Mouse (Mus musculus) heart, adult 2 months (tissue): Measurements from ENCODE around the gene Krtap31-2.

Experiments used
- CTCF ChIP-seq: fragments of 200-600 bp; IDR thresholded peaks from 2 replicates; pipeline ENCODE4 v1.8.1; 2022; ENCODE audit warnings: antibody characterized with exemption, mild to moderate bottlenecking, moderate library complexity
- EP300 ChIP-seq: fragments of 200-500 bp; IDR thresholded peaks from 2 replicates; pipeline ENCODE4 v1.6.1; 2011; ENCODE audit warnings: low read depth, low read length, control low read depth; ENCODE audit not compliant: insufficient read depth
- POLR2A ChIP-seq: fragments of 200-500 bp; IDR thresholded peaks from 2 replicates; pipeline ENCODE4 v1.6.1; 2011; ENCODE audit warnings: mild to moderate bottlenecking, low read depth, low read length, control low read depth; ENCODE audit not compliant: insufficient read depth

DNA sequence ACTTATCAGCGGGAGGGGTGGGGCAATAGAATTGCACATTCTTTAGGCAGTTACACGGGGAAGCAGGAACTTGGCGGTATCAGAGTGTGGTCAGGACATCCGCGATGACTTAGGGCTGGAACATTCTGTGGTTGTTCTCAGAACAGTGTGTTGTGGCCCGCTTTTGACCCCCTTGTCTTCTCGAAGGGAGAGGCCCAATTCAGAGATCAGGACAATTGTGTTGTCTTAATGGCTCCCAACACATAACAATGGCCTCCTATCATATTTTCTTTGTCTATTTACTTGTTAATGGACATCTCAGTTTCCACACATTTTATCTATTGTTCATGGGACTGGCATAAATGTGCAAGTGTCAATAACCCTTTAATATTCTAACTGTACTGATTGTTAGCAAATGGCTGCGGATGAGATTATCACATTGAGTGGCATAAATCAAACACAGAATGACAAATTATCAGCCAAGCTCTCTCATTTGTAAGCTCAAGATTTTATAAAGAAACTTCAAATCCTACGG is 1.7 kb downstream of the Krtap31-2 start:
- TF ChIP-seq POLR2A (no peak), CTCF (no peak), EP300 (no peak)
